Mouse (Mus musculus): ENCODE data around the gene Sec14l1.

GRCm38 (mm10) chr11:117087036-117087799 lies 27.8 kb upstream of the Sec14l1 start:
- TF ChIP-seq CTCF (conservative IDR thresholded peaks at IDR 0.05; ENCODE audit: insufficient read depth, insufficient read length, low read depth, low read length) (no peak), POLR2A (IDR thresholded peaks at IDR 0.05; ENCODE audit: low read depth, low read length) (no peak)

Data from kidney, adult 2 months (tissue).